Mouse (Mus musculus) MEL (cell line): ENCODE data around the gene Pde10a. TPM values are rescaled to one million over a fixed set of nuclear protein-coding genes. Genes with fewer than 3 reads are reported as not detected.

Source experiments
- DNase-seq: peaks from one replicate; pipeline ENCODE4 v3.0.0; 2011; ENCODE audit warnings: low read depth, low spot score
- H3K27ac ChIP-seq: 2 replicates; pipeline ENCODE4 v1.5.1; 2012; ENCODE audit warnings: low read depth, mild to moderate bottlenecking, control low read depth, low read length, moderate library complexity; ENCODE audit not compliant: control insufficient read depth
- H3K27me3 ChIP-seq, 2 experiments: fragments of 150-350 bp in 1 of 2; sonication (generic) in 1 of 2; 2 replicates each; pipeline ENCODE4 v1.6.1; 2012; ENCODE audit warnings: low read length in 2 of 2, mild to moderate bottlenecking in 2 of 2, improper control_type of control experiment in 1 of 2, moderate library complexity in 1 of 2; ENCODE audit not compliant: insufficient read depth in 2 of 2, control insufficient read depth in 1 of 2
- H3K36me3 ChIP-seq, 2 experiments: 2 replicates each; pipeline ENCODE4 v1.6.1; 2012 to 2014; ENCODE audit warnings: low read length in 2 of 2, improper control_type of control experiment in 1 of 2, inconsistent platforms in 1 of 2, mild to moderate bottlenecking in 1 of 2; ENCODE audit not compliant: insufficient read depth in 2 of 2, control insufficient read depth in 1 of 2
- H3K4me1 ChIP-seq, 2 experiments: fragments of 150-350 bp in 1 of 2; sonication (generic) in 1 of 2; 2 replicates each; pipeline ENCODE4 v1.6.1; 2012; ENCODE audit warnings: low read length in 2 of 2, improper control_type of control experiment in 1 of 2, mild to moderate bottlenecking in 1 of 2; ENCODE audit not compliant: insufficient read depth in 2 of 2, control insufficient read depth in 1 of 2
- H3K4me3 ChIP-seq, 2 experiments: fragments of 150-350 bp in 1 of 2; sonication (generic) in 1 of 2; 2 replicates each; pipeline ENCODE4 v1.5.1; 2012; ENCODE audit warnings: low read depth in 2 of 2, low read length in 2 of 2, mild to moderate bottlenecking in 2 of 2, moderate library complexity in 2 of 2, control low read depth in 1 of 2, improper control_type of control experiment in 1 of 2; ENCODE audit not compliant: control insufficient read depth in 1 of 2, insufficient read depth in 1 of 2
- H3K79me2 ChIP-seq: 2 replicates; pipeline ENCODE4 v1.6.1; 2012; ENCODE audit warnings: mild to moderate bottlenecking, low read length, moderate library complexity; ENCODE audit not compliant: control insufficient read depth, poor library complexity, insufficient read depth
- H3K9ac ChIP-seq: 2 replicates; pipeline ENCODE4 v1.6.1; 2012; ENCODE audit warnings: low read depth, mild to moderate bottlenecking, control low read depth, low read length, moderate library complexity; ENCODE audit not compliant: control insufficient read depth, poor library complexity, severe bottlenecking
- H3K9me3 ChIP-seq: fragments of 150-350 bp; sonication (generic); replicated peaks from 2 replicates; pipeline ENCODE4 v1.6.1; 2012; ENCODE audit warnings: mild to moderate bottlenecking, low read length, improper control_type of control experiment, moderate library complexity; ENCODE audit not compliant: insufficient read depth
- CHD2 ChIP-seq: IDR thresholded peaks from 2 replicates; pipeline ENCODE4 v1.6.1; 2011; ENCODE audit warnings: low read length, improper control_type of control experiment
- CTCF ChIP-seq, 3 experiments: IDR thresholded peaks in 2 of 3; conservative IDR thresholded peaks in 1 of 3; 2 replicates each; pipeline ENCODE4 v1.5.1; 2011 to 2012; ENCODE audit warnings: low read length in 3 of 3, low read depth in 2 of 3, mild to moderate bottlenecking in 2 of 3, improper control_type of control experiment in 1 of 3, inconsistent platforms in 1 of 3, mixed read lengths in 1 of 3, moderate library complexity in 1 of 3; ENCODE audit not compliant: control insufficient read depth in 1 of 3, insufficient read depth in 1 of 3, poor library complexity in 1 of 3, severe bottlenecking in 1 of 3
- E2F4 ChIP-seq: IDR thresholded peaks from 2 replicates; pipeline ENCODE4 v1.6.1; 2011; ENCODE audit warnings: low read depth, low read length, improper control_type of control experiment, borderline replicate concordance
- EP300 ChIP-seq, 2 experiments: IDR thresholded peaks; 2 replicates each; pipeline ENCODE4 v1.6.1; 2011; ENCODE audit warnings: improper control_type of control experiment in 2 of 2, low read length in 2 of 2, low read depth in 1 of 2, mild to moderate bottlenecking in 1 of 2
- GABPA ChIP-seq: IDR thresholded peaks from 2 replicates; pipeline ENCODE4 v1.6.1; 2012; ENCODE audit warnings: low read depth, mild to moderate bottlenecking, inconsistent platforms, low read length, improper control_type of control experiment, moderate library complexity
- HCFC1 ChIP-seq: IDR thresholded peaks from 2 replicates; pipeline ENCODE4 v1.6.1; 2012; ENCODE audit warnings: low read depth, mild to moderate bottlenecking, inconsistent platforms, low read length, improper control_type of control experiment, moderate library complexity
- MAZ ChIP-seq: IDR thresholded peaks from 2 replicates; pipeline ENCODE4 v1.6.1; 2012; ENCODE audit warnings: low read depth, mild to moderate bottlenecking, inconsistent platforms, low read length, improper control_type of control experiment
- MXI1 ChIP-seq: IDR thresholded peaks from 2 replicates; pipeline ENCODE4 v1.6.1; 2011; ENCODE audit warnings: mild to moderate bottlenecking, low read depth, low read length, improper control_type of control experiment
- MYB ChIP-seq: IDR thresholded peaks from 2 replicates; pipeline ENCODE4 v1.6.1; 2011; ENCODE audit warnings: mild to moderate bottlenecking, low read depth, low read length, improper control_type of control experiment
- MYC ChIP-seq: IDR thresholded peaks from 2 replicates; pipeline ENCODE4 v1.6.1; 2011; ENCODE audit warnings: low read depth, mild to moderate bottlenecking, low read length, improper control_type of control experiment, moderate library complexity
- NELFE ChIP-seq: IDR thresholded peaks from 2 replicates; pipeline ENCODE4 v1.6.1; 2011; ENCODE audit warnings: low read depth, low read length, improper control_type of control experiment
- POLR2AphosphoS2 ChIP-seq: IDR thresholded peaks from 2 replicates; pipeline ENCODE4 v1.6.1; 2011; ENCODE audit warnings: low read length, improper control_type of control experiment
- SIN3A ChIP-seq: IDR thresholded peaks from 2 replicates; pipeline ENCODE4 v1.6.1; 2012; ENCODE audit warnings: low read length, improper control_type of control experiment, inconsistent platforms
- TCF12 ChIP-seq: IDR thresholded peaks from 2 replicates; pipeline ENCODE4 v1.6.1; 2014; ENCODE audit warnings: low read depth, mild to moderate bottlenecking, inconsistent platforms, low read length, improper control_type of control experiment, moderate library complexity
- ZMIZ1 ChIP-seq: IDR thresholded peaks from 2 replicates; pipeline ENCODE4 v1.6.1; 2012; ENCODE audit warnings: low read depth, mild to moderate bottlenecking, inconsistent platforms, low read length, improper control_type of control experiment, moderate library complexity
- ZNF384 ChIP-seq: IDR thresholded peaks from 2 replicates; pipeline ENCODE4 v1.6.1; 2012; ENCODE audit warnings: low read depth, mild to moderate bottlenecking, inconsistent platforms, low read length, improper control_type of control experiment
- polyA plus RNA-seq, 2 experiments: library from polyadenylated mRNA; stranded (reverse) in 1 of 2; unstranded in 1 of 2; fragments of >175 nt in 1 of 2; fragments of >200 nt in 1 of 2; gene quantifications; 2 replicates each; pipeline versions ENCODE4 v1.2.1 to v1.2.4; 2012; ENCODE audit warnings: low replicate concordance in 2 of 2, low read depth in 1 of 2; ENCODE audit not compliant: insufficient read length in 2 of 2, insufficient read depth in 1 of 2, missing spikeins in 1 of 2
- total RNA-seq: library from RNA; depleted of rRNA; stranded (reverse); fragments of 300-350 nt; gene quantifications from 2 replicates; pipeline ENCODE4 v1.2.3, GENCODE M21; 2012

The Pde10a gene
- total and polyA plus RNA-seq, 3 experiments = 3.1 to 6.9 TPM; not detected in 1

DNA sequence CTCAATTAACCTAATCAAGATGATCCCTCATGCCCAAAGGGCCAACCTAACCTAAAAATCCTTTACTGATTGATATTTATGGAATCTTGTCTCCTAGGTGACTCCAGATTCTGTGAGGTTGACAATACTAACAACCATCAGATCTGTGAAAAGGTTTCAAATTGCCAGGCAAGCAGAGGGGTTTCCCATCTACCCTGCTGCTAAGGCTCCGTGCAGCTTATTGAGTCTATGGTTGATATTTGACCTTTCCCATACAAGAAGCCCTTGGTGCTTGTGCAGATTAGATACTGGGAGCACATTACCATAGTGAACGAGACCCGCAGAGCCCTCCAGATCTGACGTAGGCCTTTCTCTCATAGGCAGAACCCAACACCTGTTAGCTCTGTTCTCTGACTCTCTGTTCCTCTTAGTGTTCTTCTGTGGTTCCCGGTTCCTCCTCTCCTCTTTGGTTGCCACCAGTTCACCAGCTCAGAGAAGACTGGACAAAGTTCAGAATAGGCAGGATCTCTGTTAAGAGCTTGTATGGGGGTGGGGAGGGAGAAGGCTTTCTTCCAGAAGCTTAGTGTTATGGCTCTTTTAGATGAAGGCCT is 240.9 kb downstream of the Pde10a start:
- Histone ChIP-seq H3K27me3 (no peaks in the 10 kb centered on the region), H3K79me2 (no peaks in the 10 kb centered on the region), H3K4me3 (no peak overlapping the region), H3K27ac (no peak overlapping the region), H3K9me3 (no peaks in the 10 kb centered on the region), H3K9ac (no peak overlapping the region), H3K36me3 (peaks cover 0 to 4% of the 10 kb centered on the region in 2 experiments; a peak in 2 of 4 replicates), H3K4me1 (no peaks in the 10 kb centered on the region; a peak in 1 of 4 replicates)
- no peak for TF ChIP-seq SIN3A
- no peak for TF ChIP-seq POLR2AphosphoS2
- no peak for TF ChIP-seq MYB
- no peak for TF ChIP-seq HCFC1
- TF ChIP-seq NELFE = no peak
- no peak for TF ChIP-seq CTCF (IDR thresholded peaks at IDR 0.05 in 2 of 3, conservative IDR thresholded peaks at IDR 0.05 in 1 of 3; ENCODE audit: control insufficient read depth in 1 of 3, insufficient read depth in 1 of 3, low read depth in 2 of 3, low read length in 3 of 3, poor library complexity in 1 of 3, severe bottlenecking in 1 of 3)
- no peak for TF ChIP-seq GABPA
- TF ChIP-seq EP300 (IDR thresholded peaks at IDR 0.05; ENCODE audit: low read depth in 1 of 2, low read length in 2 of 2) = no peak
- DNase-seq = no peak

DNA sequence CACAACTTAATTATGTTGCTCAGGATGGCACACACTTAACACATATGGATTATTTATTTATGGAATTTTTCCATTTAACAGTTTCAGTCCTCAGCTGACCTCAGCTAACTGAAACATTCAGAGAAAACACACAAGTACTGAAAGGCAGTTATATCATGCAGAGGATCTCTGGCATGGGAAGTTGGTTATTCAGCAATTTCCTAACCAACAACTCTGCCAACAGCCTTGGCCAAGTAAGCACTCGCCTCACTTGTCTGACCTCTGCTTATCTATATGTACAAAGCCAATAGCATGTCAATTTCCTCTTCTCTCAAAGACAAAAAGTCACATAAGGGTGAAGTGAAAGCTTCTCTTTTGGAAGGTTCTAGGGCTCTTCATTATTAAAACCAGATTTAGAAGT is 244.0 kb downstream of the Pde10a start:
- H3K4me3 ChIP-seq = no peak overlapping the region
- no peak for TF ChIP-seq ZMIZ1
- no peak for TF ChIP-seq MYC
- TF ChIP-seq MAZ = no peak
- no peak for TF ChIP-seq TCF12
- no peak for TF ChIP-seq MXI1
- TF ChIP-seq CHD2 = no peak
- no peak for TF ChIP-seq EP300 (IDR thresholded peaks at IDR 0.05; ENCODE audit: low read depth in 1 of 2, low read length in 2 of 2)
- TF ChIP-seq E2F4 = no peak
- no peak for TF ChIP-seq ZNF384
- no peak overlapping the region for H3K9ac ChIP-seq
- no peaks in the 10 kb centered on the region; a peak in 1 of 4 replicates for H3K4me1 ChIP-seq
- H3K9me3 ChIP-seq = no peaks in the 10 kb centered on the region
- no peaks in the 10 kb centered on the region for H3K79me2 ChIP-seq
- DNase-seq = no peak
- H3K36me3 ChIP-seq = peaks cover 0 to 4% of the 10 kb centered on the region in 2 experiments; a peak in 2 of 4 replicates
- no peaks in the 10 kb centered on the region for H3K27me3 ChIP-seq
- H3K27ac ChIP-seq = no peak overlapping the region
